Mouse (Mus musculus): ENCODE measurements around the gene Pknox2.
A peak's percentile ranks its signal among the peaks of the same experiment; 100 is the strongest.

Gene Pknox2

GRCm38 (mm10) chr9:36942561-36942960 is 204.6 kb downstream of the Pknox2 start:
- no peak for DNase-seq (ENCODE audit: low spot score in 2 of 2)

- peak in 1 of 2 experiments; percentile 15 for DNase-seq (ENCODE audit: low spot score in 2 of 2)
Observed at GRCm38 (mm10) chr9:36942131-36942530, 205.1 kb downstream of the Pknox2 start.

GRCm38 (mm10) chr9:36941565-36941964 is 205.6 kb downstream of the Pknox2 start:
- no peak for DNase-seq (ENCODE audit: low spot score in 2 of 2)

GRCm38 (mm10) chr9:36938601-36939078 is 208.6 kb downstream of the Pknox2 start:
- no peak for DNase-seq (ENCODE audit: low spot score in 2 of 2)

GRCm38 (mm10) chr9:36933813-36934493 is 213.3 kb downstream of the Pknox2 start:
- peak; percentile 36 to 51 for DNase-seq (ENCODE audit: low spot score in 2 of 2)

GRCm38 (mm10) chr9:36932950-36933812 is 214.0 kb downstream of the Pknox2 start:
- DNase-seq (ENCODE audit: low spot score in 2 of 2): no peak

- DNase-seq (ENCODE audit: low spot score in 2 of 2): no peak
Observed at GRCm38 (mm10) chr9:36931657-36932056, 215.6 kb downstream of the Pknox2 start.

- DNase-seq (ENCODE audit: low spot score in 2 of 2): no peak
Observed at GRCm38 (mm10) chr9:36923753-36924152, 223.5 kb downstream of the Pknox2 start.

GRCm38 (mm10) chr9:36921718-36922415 is 225.3 kb downstream of the Pknox2 start:
- DNase-seq (ENCODE audit: low spot score in 2 of 2): no peak

GRCm38 (mm10) chr9:36919472-36919871 is 227.7 kb downstream of the Pknox2 start:
- DNase-seq (ENCODE audit: low spot score in 2 of 2): no peak

GRCm38 (mm10) chr9:36918582-36918981 is 228.6 kb downstream of the Pknox2 start:
- no peak for DNase-seq (ENCODE audit: low spot score in 2 of 2)

GRCm38 (mm10) chr9:36916915-36917314 is 230.3 kb downstream of the Pknox2 start:
- peak in 1 of 2 experiments; percentile 23 for DNase-seq (ENCODE audit: low spot score in 2 of 2)

GRCm38 (mm10) chr9:36916362-36916761 is 230.8 kb downstream of the Pknox2 start:
- peak; percentile 62 to 78 for DNase-seq (ENCODE audit: low spot score in 2 of 2)

- no peak for DNase-seq (ENCODE audit: low spot score in 2 of 2)
Observed at GRCm38 (mm10) chr9:36905452-36905851, 241.8 kb downstream of the Pknox2 start.

GRCm38 (mm10) chr9:36900464-36900863 is 246.7 kb downstream of the Pknox2 start:
- no peak for DNase-seq (ENCODE audit: low spot score in 2 of 2)

- peak; percentile 76 to 82 for DNase-seq (ENCODE audit: low spot score in 2 of 2)
Observed at GRCm38 (mm10) chr9:36898560-36898959, 248.6 kb downstream of the Pknox2 start.

GRCm38 (mm10) chr9:36895009-36895693 is 252.1 kb downstream of the Pknox2 start:
- peak; percentile 43 to 45 for DNase-seq (ENCODE audit: low spot score in 2 of 2)

- DNase-seq (ENCODE audit: low spot score in 2 of 2): no peak
Observed at GRCm38 (mm10) chr9:36894242-36894641, 253.0 kb downstream of the Pknox2 start.

GRCm38 (mm10) chr9:36893413-36893990 is 253.7 kb downstream of the Pknox2 start:
- DNase-seq (ENCODE audit: low spot score in 2 of 2): no peak

- no peak for DNase-seq (ENCODE audit: low spot score in 2 of 2)
Observed at GRCm38 (mm10) chr9:36890552-36890951, 256.7 kb downstream of the Pknox2 start.

- no peak for DNase-seq (ENCODE audit: low spot score in 2 of 2)
Observed at GRCm38 (mm10) chr9:36885237-36885636, 262.0 kb downstream of the Pknox2 start.
